18 mouse cellular contexts compared by ENCODE assay signal in the genomic region with DNA sequence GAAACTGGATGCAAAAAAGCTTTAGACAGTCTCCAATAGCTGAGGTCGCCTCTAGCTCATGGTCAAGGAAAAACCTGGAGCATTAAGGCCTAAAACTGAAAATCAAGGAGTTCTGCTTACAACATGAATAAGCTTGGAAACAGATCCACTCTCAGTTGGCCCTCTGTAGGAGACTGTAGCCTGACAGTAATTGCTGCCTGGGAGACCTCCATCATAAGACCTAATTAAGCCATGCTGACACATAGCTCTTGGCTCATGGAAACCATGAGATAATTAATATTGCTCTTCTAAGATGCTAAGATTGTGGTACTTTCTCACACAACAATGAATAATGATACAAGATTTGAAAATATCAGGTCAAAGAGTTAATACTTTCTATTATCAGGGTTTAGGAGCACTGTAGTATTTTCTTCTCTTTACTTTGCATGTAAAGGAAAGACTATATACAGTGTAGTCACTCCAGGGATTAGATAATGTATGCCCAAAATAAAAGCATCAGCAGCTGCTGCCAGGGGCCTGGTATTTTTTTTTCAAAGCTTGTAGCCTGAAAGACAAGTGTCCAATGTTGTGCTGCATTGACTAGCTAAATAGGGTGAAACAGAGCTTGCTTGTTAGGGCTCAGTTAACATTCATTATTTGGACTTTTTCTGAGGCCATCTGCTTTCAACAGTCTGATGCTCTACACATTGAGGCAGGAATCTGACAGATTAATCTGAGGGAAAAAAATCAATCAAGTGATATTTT.
DNase-seq lines count a peak whose midpoint lies in the region; ATAC-seq lines count a peak whose summit lies in the region.
"Had no signal": no experiment of that assay in that cellular context is flagged by ENCODE, and none has a peak within 500 bp of the region (broad histone marks: within the 10 kb centered on the region; RNA-seq: fewer than 3 reads in every experiment).

No protein-coding gene starts in this region.

- H3K4me3 ChIP-seq in hindbrain, embryonic 11.5 days (ENCODE audit: low read depth, low read length), result no peak overlapping the region
- no peak overlapping the region for H3K4me3 ChIP-seq in hindbrain, embryonic 10.5 days
- H3K4me3 ChIP-seq in hindbrain, embryonic 12.5 days, result no peak overlapping the region
- H3K4me3 ChIP-seq in midbrain, embryonic 15.5 days, result no peak overlapping the region
- H3K4me3 ChIP-seq: embryonic facial prominence, embryonic 15.5 days; heart, embryonic 12.5 days; liver, embryonic 13.5 days had no signal

- H3K4me1 ChIP-seq in hindbrain, embryonic 11.5 days (replicated peaks; ENCODE audit: control insufficient read depth, insufficient read depth, low read length), result no peaks in the 10 kb centered on the region
- H3K4me1 ChIP-seq in hindbrain, embryonic 10.5 days (replicated peaks), result no peaks in the 10 kb centered on the region
- no peaks in the 10 kb centered on the region for H3K4me1 ChIP-seq in hindbrain, embryonic 12.5 days
- H3K4me1 ChIP-seq in midbrain, embryonic 15.5 days, result 0 out of 2 replicates have a peak, but pooled peaks cover 2% of the 10 kb centered on the region
- H3K4me1 ChIP-seq: embryonic facial prominence, embryonic 15.5 days; heart, embryonic 12.5 days; liver, embryonic 13.5 days had no signal

- no peaks in the 10 kb centered on the region for H3K36me3 ChIP-seq in hindbrain, embryonic 11.5 days (ENCODE audit: control insufficient read depth, insufficient read depth, low read length)
- no peaks in the 10 kb centered on the region for H3K36me3 ChIP-seq in hindbrain, embryonic 10.5 days
- no peaks in the 10 kb centered on the region for H3K36me3 ChIP-seq in hindbrain, embryonic 12.5 days
- H3K36me3 ChIP-seq in midbrain, embryonic 15.5 days (replicated peaks), result no peaks in the 10 kb centered on the region
- H3K36me3 ChIP-seq: embryonic facial prominence, embryonic 15.5 days; heart, embryonic 12.5 days; liver, embryonic 13.5 days had no signal

- intact Hi-C loops in left cerebral cortex, postnatal 4 days (cut with DNase I), result no loop called here

- no peak for DNase-seq in hindbrain, embryonic 11.5 days (ENCODE audit: low spot score)
- no peak for DNase-seq in hindbrain, embryonic 10.5 days (ENCODE audit: low spot score)
- peak; percentile 27 for DNase-seq in brain, adult 2 months (ENCODE audit: low read depth, low spot score)
- DNase-seq in lung, postnatal 14 days, result no peak
- no peak for DNase-seq in left cerebral cortex, postnatal 4 days
- DNase-seq: gastrocnemius, postnatal 14 days; heart, postnatal 36 days; liver, embryonic 13.5 days; thymus, postnatal 25 days had no signal

- ATAC-seq in hindbrain, embryonic 11.5 days (ENCODE audit: low FRiP score), result peak; percentile 40; the same call in 1 of the 2 replicates
- peak; percentile 78 for ATAC-seq in hindbrain, embryonic 12.5 days (ENCODE audit: low FRiP score)
- ATAC-seq in midbrain, embryonic 15.5 days (replicated peaks), result peak; percentile 77; the same call in 1 of the 2 replicates
- no peak for ATAC-seq in granulocyte monocyte progenitor cell, adult 5-6 weeks (replicated peaks; ENCODE audit: poor library complexity, severe bottlenecking)
- ATAC-seq: intestine, postnatal 0 days; Patski had no signal

- no peak overlapping the region for H3K27ac ChIP-seq in hindbrain, embryonic 11.5 days (ENCODE audit: low read depth, low read length)
- no peak overlapping the region for H3K27ac ChIP-seq in hindbrain, embryonic 10.5 days
- no peak overlapping the region for H3K27ac ChIP-seq in hindbrain, embryonic 12.5 days
- H3K27ac ChIP-seq in midbrain, embryonic 15.5 days, result no peak overlapping the region
- H3K27ac ChIP-seq: embryonic facial prominence, embryonic 15.5 days; kidney, postnatal 0 days; liver, embryonic 13.5 days; stomach, postnatal 0 days had no signal

- no peaks in the 10 kb centered on the region for H3K9me3 ChIP-seq in hindbrain, embryonic 11.5 days (ENCODE audit: control insufficient read depth, low read length)
- H3K9me3 ChIP-seq in hindbrain, embryonic 10.5 days, result no peaks in the 10 kb centered on the region
- H3K9me3 ChIP-seq in hindbrain, embryonic 12.5 days (replicated peaks), result no peaks in the 10 kb centered on the region
- no peaks in the 10 kb centered on the region for H3K9me3 ChIP-seq in midbrain, embryonic 15.5 days
- H3K9me3 ChIP-seq: embryonic facial prominence, embryonic 15.5 days; heart, embryonic 12.5 days; liver, embryonic 13.5 days had no signal

- no peaks in the 10 kb centered on the region for H3K27me3 ChIP-seq in hindbrain, embryonic 11.5 days (ENCODE audit: control insufficient read depth, insufficient read depth, low read length)
- H3K27me3 ChIP-seq in hindbrain, embryonic 10.5 days (ENCODE audit: insufficient read depth, poor library complexity, severe bottlenecking), result no peaks in the 10 kb centered on the region
- no peaks in the 10 kb centered on the region for H3K27me3 ChIP-seq in hindbrain, embryonic 12.5 days
- no peaks in the 10 kb centered on the region for H3K27me3 ChIP-seq in midbrain, embryonic 15.5 days (replicated peaks)
- H3K27me3 ChIP-seq: embryonic facial prominence, embryonic 15.5 days; heart, embryonic 12.5 days; liver, embryonic 13.5 days; Patski had no signal

- no peak overlapping the region for H3K9ac ChIP-seq in hindbrain, embryonic 11.5 days (ENCODE audit: low read depth, low read length)
- H3K9ac ChIP-seq in hindbrain, embryonic 12.5 days, result no peak overlapping the region
- no peak overlapping the region for H3K9ac ChIP-seq in midbrain, embryonic 15.5 days
- H3K9ac ChIP-seq: embryonic facial prominence, embryonic 15.5 days; heart, embryonic 12.5 days; liver, embryonic 13.5 days had no signal

- H3K4me2 ChIP-seq in hindbrain, embryonic 11.5 days (replicated peaks; ENCODE audit: low read depth, low read length), result no peak overlapping the region
- no peak overlapping the region for H3K4me2 ChIP-seq in hindbrain, embryonic 12.5 days (replicated peaks)
- no peak overlapping the region for H3K4me2 ChIP-seq in midbrain, embryonic 15.5 days
- H3K4me2 ChIP-seq: embryonic facial prominence, embryonic 15.5 days; heart, embryonic 12.5 days; liver, embryonic 13.5 days had no signal

- WGBS in hindbrain, embryonic 11.5 days, result 92% methylated on average over 1 of the region's 1 CpGs
- WGBS in hindbrain, embryonic 10.5 days, result 95% methylated on average over 1 of the region's 1 CpGs
- WGBS in hindbrain, embryonic 12.5 days, result 83% methylated on average over 1 of the region's 1 CpGs
- WGBS in midbrain, embryonic 15.5 days, result 74% methylated on average over 1 of the region's 1 CpGs
